Mouse (Mus musculus) CH12.LX (cell line): ENCODE measurements around the gene Cln6. TPM values are rescaled to one million over a fixed set of nuclear protein-coding genes. Genes with fewer than 3 reads are reported as not detected.

ENCODE experiments used
- DNase-seq: peaks from one replicate; pipeline ENCODE4 v3.0.0-alpha.2; 2013; ENCODE audit errors: extremely low read depth
- H3K27ac ChIP-seq: 2 replicates; pipeline ENCODE4 v1.5.1; 2012; ENCODE audit warnings: low read depth, mild to moderate bottlenecking, control low read depth, moderate library complexity; ENCODE audit not compliant: insufficient read depth
- H3K27me3 ChIP-seq: replicated peaks from 2 replicates; pipeline ENCODE3; 2012; ENCODE audit warnings: inconsistent platforms
- H3K36me3 ChIP-seq, 2 experiments: replicated peaks in 1 of 2; 2 replicates each; pipeline versions ENCODE3 to v1.6.1; 2012; ENCODE audit warnings: inconsistent platforms in 1 of 2, low read length in 1 of 2, mild to moderate bottlenecking in 1 of 2, mixed read lengths in 1 of 2, moderate library complexity in 1 of 2; ENCODE audit not compliant: control insufficient read depth in 1 of 2, insufficient read depth in 1 of 2
- H3K4me1 ChIP-seq, 2 experiments: 2 replicates each; pipeline ENCODE4 v1.6.1; 2012; ENCODE audit warnings: inconsistent platforms in 1 of 2, moderate library complexity in 1 of 2; ENCODE audit not compliant: insufficient read depth in 2 of 2, control insufficient read depth in 1 of 2
- H3K4me2 ChIP-seq: 2 replicates; pipeline ENCODE4 v1.6.1; 2012; ENCODE audit warnings: low read depth, mild to moderate bottlenecking, control low read depth; ENCODE audit not compliant: poor library complexity, insufficient read depth, severe bottlenecking
- H3K4me3 ChIP-seq, 3 experiments: fragments of 150-350 bp in 1 of 3; sonication (generic) in 1 of 3; replicated peaks in 1 of 3; 2 replicates each; pipeline versions ENCODE3 to v1.5.1; 2011 to 2012; ENCODE audit warnings: low read depth in 2 of 3, low read length in 2 of 3, mild to moderate bottlenecking in 2 of 3, moderate library complexity in 2 of 3, control low read depth in 1 of 3, improper control_type of control experiment in 1 of 3, inconsistent platforms in 1 of 3, mixed read lengths in 1 of 3; ENCODE audit not compliant: poor library complexity in 1 of 3
- H3K79me2 ChIP-seq: replicated peaks from 2 replicates; pipeline ENCODE4 v1.6.1; 2012; ENCODE audit warnings: mild to moderate bottlenecking, moderate library complexity; ENCODE audit not compliant: control insufficient read depth, poor library complexity, insufficient read depth, severe bottlenecking; ENCODE audit errors: extremely low read depth
- H3K9ac ChIP-seq: 2 replicates; pipeline ENCODE4 v1.6.1; 2012; ENCODE audit warnings: low read depth, mild to moderate bottlenecking, control low read depth, moderate library complexity; ENCODE audit not compliant: insufficient read depth
- H3K9me3 ChIP-seq: replicated peaks from 2 replicates; pipeline ENCODE3; 2012; ENCODE audit warnings: low read length, inconsistent platforms, mixed read lengths
- BHLHE40 ChIP-seq: IDR thresholded peaks from 2 replicates; pipeline ENCODE4 v1.6.1; 2011; ENCODE audit warnings: mild to moderate bottlenecking, low read depth, low read length, improper control_type of control experiment
- CHD1 ChIP-seq: IDR thresholded peaks from 2 replicates; pipeline ENCODE4 v1.6.1; 2012; ENCODE audit warnings: low read depth, low read length, improper control_type of control experiment, inconsistent platforms
- CHD2 ChIP-seq: IDR thresholded peaks from 2 replicates; pipeline ENCODE4 v1.6.1; 2011; ENCODE audit warnings: low read length, improper control_type of control experiment
- CTCF ChIP-seq, 2 experiments: IDR thresholded peaks in 1 of 2; conservative IDR thresholded peaks in 1 of 2; 2 replicates each; pipeline ENCODE4 v1.5.1; 2011 to 2012; ENCODE audit warnings: low read depth in 2 of 2, low read length in 2 of 2, improper control_type of control experiment in 1 of 2, inconsistent platforms in 1 of 2, mild to moderate bottlenecking in 1 of 2, moderate library complexity in 1 of 2
- E2F4 ChIP-seq: IDR thresholded peaks from 2 replicates; pipeline ENCODE4 v1.6.1; 2011; ENCODE audit warnings: low read depth, low read length, improper control_type of control experiment; ENCODE audit not compliant: insufficient replicate concordance
- EP300 ChIP-seq: IDR thresholded peaks from 2 replicates; pipeline ENCODE4 v1.6.1; 2011; ENCODE audit warnings: low read length, improper control_type of control experiment
- ETS1 ChIP-seq: conservative IDR thresholded peaks from 2 replicates; pipeline ENCODE4 v1.6.1; 2012; ENCODE audit warnings: low read depth, mild to moderate bottlenecking, inconsistent platforms, low read length, improper control_type of control experiment, moderate library complexity
- GABPA ChIP-seq: IDR thresholded peaks from 2 replicates; pipeline ENCODE4 v1.6.1; 2012; ENCODE audit warnings: low read depth, low read length, improper control_type of control experiment, inconsistent platforms; ENCODE audit not compliant: insufficient replicate concordance
- HCFC1 ChIP-seq: IDR thresholded peaks from 2 replicates; pipeline ENCODE4 v1.6.1; 2012; ENCODE audit warnings: low read depth, mild to moderate bottlenecking, inconsistent platforms, low read length, improper control_type of control experiment
- JUN ChIP-seq: IDR thresholded peaks from 2 replicates; pipeline ENCODE4 v1.6.1; 2011; ENCODE audit warnings: low read depth, mild to moderate bottlenecking, low read length, improper control_type of control experiment, moderate library complexity; ENCODE audit not compliant: insufficient read depth
- JUND ChIP-seq: conservative IDR thresholded peaks from 2 replicates; pipeline ENCODE4 v1.6.1; 2011; ENCODE audit warnings: low read depth, low read length, improper control_type of control experiment
- MAFK ChIP-seq: IDR thresholded peaks from 2 replicates; pipeline ENCODE4 v1.6.1; 2011; ENCODE audit warnings: low read length, improper control_type of control experiment; ENCODE audit not compliant: insufficient replicate concordance
- MAX ChIP-seq: IDR thresholded peaks from 2 replicates; pipeline ENCODE4 v1.6.1; 2011; ENCODE audit warnings: low read length, improper control_type of control experiment
- MAZ ChIP-seq: IDR thresholded peaks from 2 replicates; pipeline ENCODE4 v1.6.1; 2012; ENCODE audit warnings: low read depth, mild to moderate bottlenecking, inconsistent platforms, low read length, improper control_type of control experiment, moderate library complexity
- MEF2A ChIP-seq: IDR thresholded peaks from 2 replicates; pipeline ENCODE4 v1.6.1; 2014; ENCODE audit warnings: low read depth, mild to moderate bottlenecking, inconsistent platforms, low read length, improper control_type of control experiment, borderline replicate concordance
- MXI1 ChIP-seq: IDR thresholded peaks from 2 replicates; pipeline ENCODE4 v1.6.1; 2011; ENCODE audit warnings: mild to moderate bottlenecking, low read depth, low read length, improper control_type of control experiment
- MYC ChIP-seq: IDR thresholded peaks from 2 replicates; pipeline ENCODE4 v1.6.1; 2011; ENCODE audit warnings: low read depth, mild to moderate bottlenecking, improper control_type of control experiment, low read length
- NRF1 ChIP-seq: IDR thresholded peaks from 2 replicates; pipeline ENCODE4 v1.6.1; 2014; ENCODE audit warnings: low read depth, mild to moderate bottlenecking, inconsistent platforms, low read length, improper control_type of control experiment, moderate library complexity
- PAX5 ChIP-seq: IDR thresholded peaks from 2 replicates; pipeline ENCODE4 v1.6.1; 2012; ENCODE audit warnings: low read length, inconsistent platforms, mixed read lengths
- RAD21 ChIP-seq: IDR thresholded peaks from 2 replicates; pipeline ENCODE4 v1.6.1; 2011; ENCODE audit warnings: low read depth, mild to moderate bottlenecking, low read length, improper control_type of control experiment, moderate library complexity
- SMC3 ChIP-seq: IDR thresholded peaks from 2 replicates; pipeline ENCODE4 v1.6.1; 2011; ENCODE audit warnings: low read depth, low read length, improper control_type of control experiment
- TBP ChIP-seq: conservative IDR thresholded peaks from 2 replicates; pipeline ENCODE4 v1.6.1; 2011; ENCODE audit warnings: low read depth, low read length, improper control_type of control experiment
- TCF12 ChIP-seq: IDR thresholded peaks from 2 replicates; pipeline ENCODE4 v1.6.1; 2014; ENCODE audit warnings: low read depth, mild to moderate bottlenecking, inconsistent platforms, low read length, improper control_type of control experiment
- UBTF ChIP-seq: IDR thresholded peaks from 2 replicates; pipeline ENCODE4 v1.6.1; 2012; ENCODE audit warnings: low read depth, mild to moderate bottlenecking, inconsistent platforms, low read length, improper control_type of control experiment, moderate library complexity
- USF1 ChIP-seq: IDR thresholded peaks from 2 replicates; pipeline ENCODE4 v1.6.1; 2014; ENCODE audit warnings: low read depth, mild to moderate bottlenecking, inconsistent platforms, low read length, improper control_type of control experiment
- USF2 ChIP-seq: conservative IDR thresholded peaks from 2 replicates; pipeline ENCODE4 v1.6.1; 2011; ENCODE audit warnings: low read depth, low read length, improper control_type of control experiment
- ZKSCAN1 ChIP-seq: IDR thresholded peaks from 2 replicates; pipeline ENCODE4 v1.6.1; 2012; ENCODE audit warnings: low read depth, inconsistent platforms, low read length, improper control_type of control experiment, borderline replicate concordance
- ZMIZ1 ChIP-seq: IDR thresholded peaks from 2 replicates; pipeline ENCODE4 v1.6.1; 2012; ENCODE audit warnings: low read depth, mild to moderate bottlenecking, inconsistent platforms, low read length, improper control_type of control experiment
- ZNF384 ChIP-seq: IDR thresholded peaks from 2 replicates; pipeline ENCODE4 v1.6.1; 2012; ENCODE audit warnings: low read depth, low read length, improper control_type of control experiment, inconsistent platforms
- dilution Hi-C: fragments of 300-500 bp; cut with MboI; formaldehyde crosslinking; loops from 2 replicates; pipeline ENCODE4 v1.14.3; 2020; ENCODE audit warnings: low sequenced_read_pairs; ENCODE audit not compliant: extremely low pct_unique_long_range_greater_than_20kb, extremely low pct_ligation_motif_present
- in situ Hi-C: fragments of 300-500 bp; cut with MboI; formaldehyde crosslinking; loops from 3 replicates; pipeline ENCODE4 v1.14.3; 2019; ENCODE audit warnings: low sequenced_read_pairs, low pct_ligation_motif_present, low pct_unique_long_range_greater_than_20kb, mixed read lengths
- polyA plus RNA-seq: library from polyadenylated mRNA; unstranded; fragments of >175 nt; gene quantifications from 2 replicates; pipeline ENCODE4 v1.2.1, GENCODE M21; 2012; ENCODE audit warnings: low read depth; ENCODE audit not compliant: insufficient read length
- total RNA-seq, 2 experiments: library from RNA; depleted of rRNA; stranded (reverse); fragments of 300-350 nt in 1 of 2; fragments of >200 nt in 1 of 2; gene quantifications; 2 replicates each; pipeline ENCODE4 v1.2.3; 2012 to 2014

The Cln6 gene
- total and polyA plus RNA-seq, 3 experiments = 17.8 to 35.1 (median 25.3) TPM

GRCm38 (mm10) chr9:62826456-62826855, 12.1 kb upstream of the Cln6 start:
- Histone ChIP-seq H3K4me1 (peaks cover 2 to 17% of the 10 kb centered on the region in 2 experiments; a peak in 2 of 4 replicates), H3K27me3 (no peaks in the 10 kb centered on the region), H3K36me3 (no peaks in the 10 kb centered on the region), H3K4me3 (no peak overlapping the region), H3K9me3 (no peaks in the 10 kb centered on the region), H3K4me2 (no peak overlapping the region), H3K9ac (no peak overlapping the region), H3K27ac (no peak overlapping the region), H3K79me2 (no peaks in the 10 kb centered on the region)
- in situ Hi-C loops (no loop called here), dilution Hi-C loops (no loop called here)
- TF ChIP-seq ZKSCAN1 = no peak
- no peak for TF ChIP-seq MXI1
- no peak for TF ChIP-seq JUN
- TF ChIP-seq E2F4 = no peak
- no peak for TF ChIP-seq MYC
- no peak for TF ChIP-seq ETS1
- TF ChIP-seq TBP = no peak
- TF ChIP-seq ZMIZ1 = no peak
- TF ChIP-seq MAZ = no peak
- TF ChIP-seq USF1 = no peak
- TF ChIP-seq SMC3 = no peak
- no peak for TF ChIP-seq MAX
- TF ChIP-seq PAX5 = no peak
- no peak for TF ChIP-seq MAFK
- TF ChIP-seq CHD1 = no peak
- TF ChIP-seq MEF2A = no peak
- TF ChIP-seq BHLHE40 = no peak
- no peak for DNase-seq

DNA sequence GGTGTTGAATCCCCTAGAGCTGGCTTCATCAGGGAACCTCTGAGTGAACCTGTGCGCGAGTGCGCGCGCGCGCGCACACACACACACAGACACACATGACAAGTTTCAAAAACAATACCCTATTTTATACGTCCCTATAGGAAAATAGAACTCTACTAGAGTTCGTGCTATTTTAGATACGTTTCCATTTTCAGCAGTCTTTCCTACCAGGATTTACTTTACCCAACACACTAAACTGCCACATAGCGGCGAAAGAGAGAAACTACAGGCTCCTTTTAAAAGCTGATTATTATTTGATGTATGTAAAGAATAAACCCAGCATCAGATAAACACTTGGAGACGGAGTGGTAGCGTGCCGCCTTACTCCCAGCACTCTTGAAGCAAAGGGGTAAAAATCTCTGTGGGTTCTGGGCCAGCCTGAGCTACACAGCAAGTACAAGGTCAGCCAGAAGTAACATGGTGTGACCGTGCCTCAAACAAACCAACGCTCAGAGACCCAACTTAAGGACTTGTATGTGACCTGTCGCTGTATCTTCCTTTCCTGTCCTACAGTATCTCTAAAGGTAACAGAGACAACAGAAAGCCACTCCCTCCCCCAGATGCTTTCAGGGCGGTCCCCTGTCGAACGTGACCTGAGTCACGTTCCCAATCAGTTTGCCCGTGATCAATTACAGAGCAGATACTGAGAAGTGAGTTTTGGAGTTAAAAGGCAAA, 10.5 kb upstream of the Cln6 start:
- H3K27ac ChIP-seq = no peak overlapping the region

More for the DNA sequence above, 10.5 kb upstream of the Cln6 start:
- Histone ChIP-seq H3K4me1 (peaks cover 2 to 17% of the 10 kb centered on the region in 2 experiments; a peak in 2 of 4 replicates), H3K79me2 (no peaks in the 10 kb centered on the region), H3K4me3 (no peak overlapping the region), H3K36me3 (no peaks in the 10 kb centered on the region), H3K27me3 (no peaks in the 10 kb centered on the region), H3K9me3 (no peaks in the 10 kb centered on the region), H3K4me2 (peak overlapping the region; percentile 17; the same call in 1 of the 2 replicates), H3K9ac (no peak overlapping the region)
- in situ Hi-C loops = no loop called here
- no peak for DNase-seq
- TF ChIP-seq USF2 (no peak), PAX5 (no peak), RAD21 (peak; percentile 13), ZNF384 (no peak), ETS1 (no peak), SMC3 (peak; percentile 20; the same call in 1 of the 2 replicates), JUND (no peak), UBTF (no peak), GABPA (no peak), BHLHE40 (peak; percentile 88), MXI1 (no peak), CHD2 (no peak), NRF1 (no peak), TCF12 (no peak), E2F4 (no peak), HCFC1 (no peak), EP300 (no peak), CTCF (conservative IDR thresholded peaks at IDR 0.05 in 1 of 2, IDR thresholded peaks at IDR 0.05 in 1 of 2; ENCODE audit: low read depth in 2 of 2, low read length in 2 of 2) (peak in 1 of 2 experiments; percentile 48; a peak in 2 of 4 replicates), ZMIZ1 (no peak), MEF2A (no peak)
- dilution Hi-C loops = no loop called here
